Mouse (Mus musculus) thymus, adult 2 months (tissue): ENCODE results near the gene Fhit.

Source experiments
- CTCF ChIP-seq: fragments of 200-500 bp; IDR thresholded peaks from 2 replicates; pipeline ENCODE4 v1.5.1; 2012; ENCODE audit warnings: mild to moderate bottlenecking, control low read depth, low read length, moderate library complexity, borderline replicate concordance; ENCODE audit not compliant: control insufficient read depth, poor library complexity, insufficient read depth; ENCODE audit errors: extremely low read depth
- POLR2A ChIP-seq: fragments of 200-500 bp; IDR thresholded peaks from 2 replicates; pipeline ENCODE4 v1.6.1; 2012; ENCODE audit warnings: mild to moderate bottlenecking, low read length, control low read depth, moderate library complexity; ENCODE audit not compliant: control insufficient read depth, poor library complexity, insufficient read depth; ENCODE audit errors: extremely low read depth

DNA sequence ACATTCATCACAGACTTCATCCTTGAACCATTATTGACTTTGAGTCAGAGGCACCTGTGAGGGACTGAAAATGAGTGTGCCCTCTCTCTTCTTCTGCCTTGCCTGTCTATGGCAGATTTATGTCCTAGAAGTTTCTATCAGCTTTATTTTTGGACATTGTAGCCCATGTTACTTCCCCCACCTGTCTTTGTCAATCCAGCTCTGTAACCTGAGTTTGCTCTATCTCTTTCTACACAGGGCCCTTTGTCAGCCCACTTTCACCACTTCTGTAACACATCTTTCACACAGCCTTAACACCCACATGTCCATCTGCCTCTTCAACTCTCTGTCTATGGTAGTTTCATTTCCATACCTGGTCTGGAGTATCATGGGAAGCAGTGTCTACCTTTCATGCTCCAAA lies 1609.7 kb downstream of the Fhit start:
- TF ChIP-seq POLR2A (no peak), CTCF (no peak)
